Mouse (Mus musculus) CH12.LX (cell line): Measurements from ENCODE around the gene Slc26a8.

Source experiments
- CHD2 ChIP-seq: IDR thresholded peaks from 2 replicates; pipeline ENCODE4 v1.6.1; 2011; ENCODE audit warnings: low read length, improper control_type of control experiment
- CTCF ChIP-seq, 2 experiments: IDR thresholded peaks in 1 of 2; conservative IDR thresholded peaks in 1 of 2; 2 replicates each; pipeline ENCODE4 v1.5.1; 2011 to 2012; ENCODE audit warnings: low read depth in 2 of 2, low read length in 2 of 2, improper control_type of control experiment in 1 of 2, inconsistent platforms in 1 of 2, mild to moderate bottlenecking in 1 of 2, moderate library complexity in 1 of 2
- ELF1 ChIP-seq: IDR thresholded peaks from 2 replicates; pipeline ENCODE4 v1.6.1; 2014; ENCODE audit warnings: low read depth, mild to moderate bottlenecking, inconsistent platforms, low read length, improper control_type of control experiment
- EP300 ChIP-seq: IDR thresholded peaks from 2 replicates; pipeline ENCODE4 v1.6.1; 2011; ENCODE audit warnings: low read length, improper control_type of control experiment
- GABPA ChIP-seq: IDR thresholded peaks from 2 replicates; pipeline ENCODE4 v1.6.1; 2012; ENCODE audit warnings: low read depth, low read length, improper control_type of control experiment, inconsistent platforms; ENCODE audit not compliant: insufficient replicate concordance
- HCFC1 ChIP-seq: IDR thresholded peaks from 2 replicates; pipeline ENCODE4 v1.6.1; 2012; ENCODE audit warnings: low read depth, mild to moderate bottlenecking, inconsistent platforms, low read length, improper control_type of control experiment
- MAFK ChIP-seq: IDR thresholded peaks from 2 replicates; pipeline ENCODE4 v1.6.1; 2011; ENCODE audit warnings: low read length, improper control_type of control experiment; ENCODE audit not compliant: insufficient replicate concordance
- POLR2A ChIP-seq: IDR thresholded peaks from 2 replicates; pipeline ENCODE4 v1.6.1; 2011; ENCODE audit warnings: low read depth, mild to moderate bottlenecking, improper control_type of control experiment, low read length
- TCF12 ChIP-seq: IDR thresholded peaks from 2 replicates; pipeline ENCODE4 v1.6.1; 2014; ENCODE audit warnings: low read depth, mild to moderate bottlenecking, inconsistent platforms, low read length, improper control_type of control experiment
- USF1 ChIP-seq: IDR thresholded peaks from 2 replicates; pipeline ENCODE4 v1.6.1; 2014; ENCODE audit warnings: low read depth, mild to moderate bottlenecking, inconsistent platforms, low read length, improper control_type of control experiment
- ZC3H11A ChIP-seq: IDR thresholded peaks from 2 replicates; pipeline ENCODE4 v1.6.1; 2012; ENCODE audit warnings: low read depth, mild to moderate bottlenecking, inconsistent platforms, low read length, improper control_type of control experiment
- ZNF384 ChIP-seq: IDR thresholded peaks from 2 replicates; pipeline ENCODE4 v1.6.1; 2012; ENCODE audit warnings: low read depth, low read length, improper control_type of control experiment, inconsistent platforms

- TF ChIP-seq ELF1 (no peak), CTCF (conservative IDR thresholded peaks at IDR 0.05 in 1 of 2, IDR thresholded peaks at IDR 0.05 in 1 of 2; ENCODE audit: low read depth in 2 of 2, low read length in 2 of 2) (no peak), POLR2A (no peak), ZC3H11A (no peak), EP300 (no peak), USF1 (no peak), CHD2 (no peak), TCF12 (no peak), HCFC1 (no peak), MAFK (no peak), ZNF384 (no peak), GABPA (no peak)
Measured at GRCm38 (mm10) chr17:28725783-28726182, 35.8 kb upstream of the Slc26a8 start, which contains the start of gene AC170998.1.
